In genomic region chr16:23784021-23784897, GRCm38 (mm10) we compare ENCODE assay signal across 28 mouse cellular contexts.
DNase-seq lines count a peak whose midpoint lies in the region; ATAC-seq lines count a peak whose summit lies in the region.
"Had no signal": no experiment of that assay in that cellular context is flagged by ENCODE, and none has a peak within 500 bp of the region (broad histone marks: within the 10 kb centered on the region; RNA-seq: fewer than 3 reads in every experiment).

No protein-coding gene starts in this region.

- H3K9ac ChIP-seq in embryonic facial prominence, embryonic 13.5 days = no peak overlapping the region
- H3K9ac ChIP-seq: embryonic facial prominence, embryonic 12.5 days; forebrain, postnatal 0 days; limb, embryonic 12.5 days; liver, embryonic 15.5 days; midbrain, embryonic 12.5 days; neural tube, embryonic 13.5 days had no signal

- WGBS in embryonic facial prominence, embryonic 13.5 days = 37% methylated on average over 6 of the region's 6 CpGs
- WGBS in embryonic facial prominence, embryonic 10.5 days = 72% methylated on average over 6 of the region's 6 CpGs

- no peaks in the 10 kb centered on the region for H3K9me3 ChIP-seq in embryonic facial prominence, embryonic 13.5 days
- H3K9me3 ChIP-seq in embryonic facial prominence, embryonic 10.5 days = no peaks in the 10 kb centered on the region
- H3K9me3 ChIP-seq: embryonic facial prominence, embryonic 12.5 days; limb, embryonic 12.5 days; liver, embryonic 15.5 days; midbrain, embryonic 12.5 days; neural tube, embryonic 13.5 days had no signal

- no peaks in the 10 kb centered on the region for H3K27me3 ChIP-seq in embryonic facial prominence, embryonic 13.5 days
- H3K27me3 ChIP-seq in embryonic facial prominence, embryonic 10.5 days (replicated peaks; ENCODE audit: low read depth, poor library complexity, severe bottlenecking) = no peaks in the 10 kb centered on the region
- H3K27me3 ChIP-seq: embryonic facial prominence, embryonic 12.5 days; limb, embryonic 12.5 days; liver, embryonic 15.5 days; megakaryocyte, embryonic 14.5 days; midbrain, embryonic 12.5 days; neural tube, embryonic 13.5 days had no signal

- no peak overlapping the region for H3K4me2 ChIP-seq in embryonic facial prominence, embryonic 13.5 days
- H3K4me2 ChIP-seq: embryonic facial prominence, embryonic 12.5 days; limb, embryonic 12.5 days; liver, embryonic 15.5 days; midbrain, embryonic 12.5 days; neural tube, embryonic 13.5 days had no signal

- H3K36me3 ChIP-seq in embryonic facial prominence, embryonic 13.5 days = no peaks in the 10 kb centered on the region
- H3K36me3 ChIP-seq in embryonic facial prominence, embryonic 10.5 days (replicated peaks) = no peaks in the 10 kb centered on the region
- H3K36me3 ChIP-seq: embryonic facial prominence, embryonic 12.5 days; limb, embryonic 12.5 days; liver, embryonic 15.5 days; midbrain, embryonic 12.5 days; neural tube, embryonic 13.5 days had no signal

- peak overlapping the region; percentile 33; the same call in 1 of the 2 replicates for H3K27ac ChIP-seq in embryonic facial prominence, embryonic 13.5 days
- no peak overlapping the region for H3K27ac ChIP-seq in embryonic facial prominence, embryonic 10.5 days (replicated peaks)
- H3K27ac ChIP-seq: embryonic facial prominence, embryonic 12.5 days; limb, embryonic 12.5 days; liver, embryonic 15.5 days; midbrain, embryonic 12.5 days; neural tube, embryonic 13.5 days had no signal

- intact Hi-C loops in left cerebral cortex, postnatal 4 days (cut with DNase I) = no loop called here
- intact Hi-C loops in left cerebral cortex, postnatal 36 days (cut with DNase I) = no loop called here

- no peak overlapping the region for H3K4me3 ChIP-seq in embryonic facial prominence, embryonic 13.5 days
- no peak overlapping the region for H3K4me3 ChIP-seq in embryonic facial prominence, embryonic 10.5 days
- H3K4me3 ChIP-seq: embryonic facial prominence, embryonic 12.5 days; limb, embryonic 12.5 days; liver, embryonic 15.5 days; megakaryocyte, embryonic 14.5 days; midbrain, embryonic 12.5 days; neural tube, embryonic 13.5 days had no signal

- ATAC-seq in embryonic facial prominence, embryonic 13.5 days (ENCODE audit: insufficient number of reproducible peaks, insufficient read depth, low FRiP score, low TSS enrichment, low read depth) = no peak
- ATAC-seq: forebrain, postnatal 0 days; hindbrain, embryonic 16.5 days; Patski had no signal

- H3K4me1 ChIP-seq in embryonic facial prominence, embryonic 13.5 days = peaks cover 23% of the 10 kb centered on the region
- H3K4me1 ChIP-seq in embryonic facial prominence, embryonic 10.5 days = no peaks in the 10 kb centered on the region
- H3K4me1 ChIP-seq: liver, embryonic 15.5 days; megakaryocyte, embryonic 14.5 days; midbrain, embryonic 12.5 days; neural tube, embryonic 13.5 days had no signal

- DNase-seq in embryonic facial prominence, embryonic 10.5 days (ENCODE audit: low spot score) = no peak
- peak; percentile 3 for DNase-seq in left cerebral cortex, postnatal 4 days
- no peak for DNase-seq in left cerebral cortex, postnatal 36 days (ENCODE audit: low spot score in 2 of 2)
- peak; percentile 61 for DNase-seq in adrenal gland, adult 2 months
- peak; percentile 34 for DNase-seq in adrenal gland, postnatal 14 days
- DNase-seq in right cerebral cortex, postnatal 25 days = no peak
- no peak for DNase-seq in urinary bladder, adult 2 months (ENCODE audit: low spot score)
- DNase-seq: cerebellum, adult 2 months; cerebellum, postnatal 36 days; forebrain, postnatal 0 days; gastrocnemius, postnatal 10 days; heart, postnatal 14 days; kidney, adult 18-20 months; kidney, postnatal 10 days; layer of hippocampus, adult 9-11 months; lung, postnatal 4 days; retina, postnatal 1 day; spleen, adult 18-20 months; thymus, postnatal 14 days had no signal

Comparison
In these comparisons a context has a peak if more than half of its experiments do, and no peak if none do; other contexts are left out.
1. DNase-seq: peak in left cerebral cortex, postnatal 4 days (single experiment), adrenal gland, adult 2 months (single experiment) and adrenal gland, postnatal 14 days (single experiment); none in embryonic facial prominence, embryonic 10.5 days (single experiment), left cerebral cortex, postnatal 36 days (0 of 2), right cerebral cortex, postnatal 25 days (single experiment) and urinary bladder, adult 2 months (single experiment).